Mouse (Mus musculus): ENCODE measurements around the gene Zc3h12a.

Zc3h12a gene

DNA sequence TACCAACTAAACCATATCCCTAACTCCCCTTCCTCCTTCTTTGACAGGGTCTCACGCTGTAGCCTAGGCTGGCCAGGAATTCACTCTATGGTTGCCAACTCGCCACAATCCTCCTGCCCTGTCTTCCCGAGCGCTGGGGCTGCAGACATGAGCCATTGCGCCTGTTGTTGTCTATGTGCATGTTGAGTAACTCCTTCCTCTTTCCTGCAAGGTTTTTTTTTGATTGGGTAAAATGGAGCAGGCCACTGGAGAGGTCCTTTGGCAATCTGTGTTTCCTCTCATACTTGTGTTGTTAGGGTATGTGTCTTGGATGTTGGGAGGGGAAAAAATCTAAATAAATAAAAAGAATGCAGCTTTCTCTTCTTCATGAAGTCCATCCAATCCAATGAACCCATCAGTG is 16.6 kb upstream of the Zc3h12a start:
- DNase-seq = no peak

DNA sequence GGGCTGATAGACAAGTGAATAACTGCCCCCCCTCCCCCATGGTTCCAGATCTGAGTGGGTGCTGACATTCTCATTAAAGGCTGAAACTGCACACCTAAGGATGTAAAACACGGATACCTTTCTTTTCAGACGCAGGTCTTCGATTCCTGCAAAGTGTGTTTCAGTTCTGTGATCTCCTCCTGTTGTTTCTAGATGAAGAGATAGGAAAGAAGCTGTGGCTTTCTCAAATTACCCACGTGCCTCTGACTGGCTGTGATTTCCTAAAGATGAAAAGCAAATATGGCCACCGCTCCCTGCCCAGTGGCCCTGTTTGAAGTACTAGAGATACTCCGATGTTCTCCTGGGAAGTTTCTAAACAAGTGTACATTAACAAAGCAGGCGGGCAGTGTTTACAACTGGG is 10.7 kb upstream of the Zc3h12a start:
- DNase-seq = no peak

DNA sequence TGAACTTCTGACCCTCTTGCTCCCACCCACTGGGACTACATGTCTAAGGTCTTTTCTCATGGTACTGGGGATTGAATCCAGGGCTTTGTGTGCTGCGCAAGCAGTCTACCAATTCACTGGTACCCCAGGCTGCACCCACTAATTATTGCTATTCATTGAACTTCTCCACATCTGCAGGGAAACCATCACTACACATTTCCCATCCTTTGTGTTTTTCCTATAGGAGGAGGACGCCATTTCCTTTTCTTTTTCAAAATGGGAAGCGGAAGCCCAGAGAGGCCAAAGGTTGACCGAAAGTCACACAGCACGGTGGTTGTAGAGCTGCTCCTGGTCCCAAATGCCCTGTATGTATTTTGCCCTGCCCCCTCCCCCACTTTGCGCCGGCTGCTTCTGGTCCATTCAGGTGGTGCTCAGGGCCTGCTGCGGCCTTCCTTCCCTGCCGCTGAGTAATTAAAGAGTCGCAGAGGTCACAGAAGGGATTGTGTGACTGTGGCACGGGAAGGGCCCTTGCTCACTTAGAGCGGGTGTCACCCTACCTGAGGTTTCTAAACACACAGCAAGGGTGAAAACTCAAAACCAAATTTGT is 8.8 kb upstream of the Zc3h12a start:
- no peak for DNase-seq

DNA sequence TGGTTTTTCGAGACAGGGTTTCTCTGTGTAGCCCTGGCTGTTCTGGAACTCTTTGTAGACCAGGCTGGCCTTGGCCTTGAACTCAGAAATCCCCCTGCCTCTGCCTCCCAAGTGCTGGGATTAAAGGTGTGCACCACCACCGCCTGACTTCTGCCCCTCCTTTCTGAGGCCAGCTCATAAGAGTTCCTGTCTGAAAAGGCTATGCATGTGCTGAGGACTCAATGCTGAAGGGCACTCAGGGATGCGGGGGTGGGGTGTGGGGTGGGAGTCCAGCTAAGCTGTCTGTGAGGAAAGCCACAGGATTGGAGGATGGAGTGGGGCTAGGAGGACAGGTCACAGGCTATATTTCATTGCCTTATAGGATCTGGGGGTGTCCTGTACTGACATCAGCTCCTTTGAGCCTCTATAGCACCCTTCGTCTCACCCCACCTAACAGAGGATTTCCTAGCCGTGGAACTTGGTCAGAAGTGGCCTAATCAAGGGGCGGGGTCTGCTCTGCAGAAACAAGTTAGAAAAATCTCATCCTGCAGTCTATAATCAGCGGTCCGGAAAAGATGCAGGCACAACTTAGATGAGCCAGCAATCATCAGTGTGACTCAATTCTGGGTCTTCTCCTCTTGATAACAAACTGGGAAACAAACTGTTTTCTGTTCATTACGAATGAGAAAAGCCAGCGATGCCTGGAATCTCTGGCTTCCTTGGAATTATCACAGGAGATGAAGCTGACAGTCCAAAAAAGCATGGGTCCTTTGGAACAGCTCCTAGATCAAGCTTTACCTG is 7.6 kb upstream of the Zc3h12a start:
- no peak for DNase-seq

DNA sequence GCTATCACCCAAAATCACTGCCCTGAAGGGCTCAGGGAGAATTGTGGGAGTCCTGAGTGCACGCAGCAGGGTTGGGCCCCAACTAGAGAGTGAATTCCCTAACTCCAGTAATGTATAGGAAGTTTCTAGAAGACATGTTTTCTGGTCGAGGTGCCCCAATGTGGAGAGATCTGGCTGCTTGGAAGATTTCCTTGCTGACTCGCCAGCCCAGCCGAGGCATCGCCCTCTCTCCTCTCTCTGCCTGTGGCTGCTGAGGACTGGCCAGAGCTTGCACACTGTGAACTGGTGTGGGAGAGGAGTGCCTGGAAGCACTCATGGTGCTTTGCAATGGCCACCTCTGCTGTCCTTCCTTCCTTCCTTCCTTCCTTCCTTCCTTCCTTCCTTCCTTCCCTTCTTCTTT is 7.0 kb upstream of the Zc3h12a start:
- no peak for DNase-seq

DNA sequence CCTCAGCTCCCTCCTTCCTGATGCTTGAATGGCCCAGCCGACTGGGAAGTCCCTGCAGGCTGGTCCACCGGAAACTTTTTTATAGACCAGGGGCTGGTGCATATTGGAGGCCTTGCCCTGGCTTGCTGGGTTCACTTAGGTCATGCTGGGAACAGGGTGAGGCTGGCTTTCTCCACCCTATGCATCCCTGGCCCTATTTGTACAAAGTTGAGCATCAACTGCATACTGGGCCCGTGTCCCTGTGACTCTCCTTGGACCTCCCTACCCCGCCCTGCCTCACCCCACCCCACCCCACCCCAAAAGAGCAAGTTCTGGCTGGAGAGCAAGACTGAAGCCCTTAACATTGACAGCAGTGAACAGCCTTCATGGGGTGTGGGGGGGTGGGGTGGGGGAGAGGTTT is 6.6 kb upstream of the Zc3h12a start:
- no peak for DNase-seq

DNA sequence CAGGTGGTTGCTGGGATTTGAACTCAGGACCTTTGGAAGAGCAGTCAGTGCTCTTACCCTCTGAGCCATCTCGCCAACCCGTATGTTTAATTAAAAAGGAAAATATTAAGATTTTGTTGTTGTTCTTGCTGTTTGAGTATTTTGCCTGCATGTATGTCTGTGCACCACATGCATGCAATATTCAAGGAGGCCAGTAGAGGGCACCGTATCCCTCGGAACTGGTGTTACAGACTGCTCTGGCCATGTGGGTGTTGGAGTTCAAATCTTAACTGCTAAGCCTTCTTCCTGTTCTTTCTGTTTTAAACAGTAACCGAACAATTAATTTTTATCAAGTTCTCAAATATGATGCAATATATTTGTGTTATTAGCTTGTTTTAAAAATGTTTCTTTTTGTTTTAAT is 4.8 kb upstream of the Zc3h12a start:
- no peak for DNase-seq

DNA sequence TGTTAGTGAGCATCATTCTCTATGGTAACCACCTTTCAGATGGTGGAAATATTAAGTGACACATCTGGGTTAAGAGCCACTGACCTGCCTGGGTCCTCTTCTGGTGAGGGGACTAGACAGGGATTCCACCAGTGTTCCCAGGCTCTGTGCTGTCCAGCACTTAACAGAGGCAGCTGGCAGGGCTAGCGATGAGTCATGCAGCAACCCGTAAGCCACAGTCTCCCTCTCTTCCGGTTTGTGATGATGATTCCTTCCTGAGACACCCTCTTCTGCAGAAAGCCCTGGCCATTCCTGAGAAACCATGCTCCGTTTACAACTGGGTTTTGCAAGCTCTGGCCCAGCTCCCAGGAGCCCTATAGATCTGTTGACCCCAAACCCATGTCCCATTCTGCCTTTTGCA is 3.9 kb upstream of the Zc3h12a start:
- DNase-seq = no peak

DNA sequence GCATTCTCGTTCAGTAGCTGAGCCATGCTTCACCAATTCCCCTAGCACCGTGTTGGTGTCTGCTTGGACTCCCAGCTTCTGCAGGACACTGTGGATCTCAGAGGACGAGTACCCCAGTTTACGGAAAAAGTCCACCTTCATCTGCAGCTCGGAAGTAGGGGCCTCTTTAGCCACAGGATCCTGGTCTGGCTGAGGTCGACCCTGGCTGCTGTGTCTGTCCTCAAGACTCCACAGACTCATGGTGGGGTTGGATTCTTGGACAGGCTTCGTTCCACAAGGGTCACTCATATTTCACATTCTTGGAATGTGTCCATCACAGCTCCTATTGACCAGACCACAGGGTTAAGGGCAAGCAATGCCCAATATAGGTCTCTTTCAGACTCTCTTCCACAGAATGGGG is 879 bp downstream of the Zc3h12a start:
- DNase-seq = no peak

DNA sequence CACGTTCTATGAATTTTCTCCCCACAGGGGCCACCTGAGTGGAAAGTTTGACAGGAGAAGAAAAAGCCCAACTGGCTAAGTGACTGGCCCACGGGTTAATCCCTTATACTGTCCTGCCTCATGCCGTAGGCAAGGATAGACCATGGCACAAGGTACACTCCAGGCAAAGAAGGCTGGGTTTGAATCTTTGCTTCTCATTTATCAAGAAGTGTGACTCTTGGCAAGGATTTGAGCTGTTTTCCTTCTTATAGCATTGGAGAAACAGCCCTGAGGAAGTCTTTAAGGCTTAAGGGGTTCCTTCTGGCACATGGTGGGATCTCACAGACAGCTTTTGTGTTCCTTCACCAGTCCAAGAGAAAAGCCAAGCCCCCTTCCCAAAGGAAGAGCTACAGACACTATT is 1.5 kb downstream of the Zc3h12a start:
- no peak for DNase-seq

DNA sequence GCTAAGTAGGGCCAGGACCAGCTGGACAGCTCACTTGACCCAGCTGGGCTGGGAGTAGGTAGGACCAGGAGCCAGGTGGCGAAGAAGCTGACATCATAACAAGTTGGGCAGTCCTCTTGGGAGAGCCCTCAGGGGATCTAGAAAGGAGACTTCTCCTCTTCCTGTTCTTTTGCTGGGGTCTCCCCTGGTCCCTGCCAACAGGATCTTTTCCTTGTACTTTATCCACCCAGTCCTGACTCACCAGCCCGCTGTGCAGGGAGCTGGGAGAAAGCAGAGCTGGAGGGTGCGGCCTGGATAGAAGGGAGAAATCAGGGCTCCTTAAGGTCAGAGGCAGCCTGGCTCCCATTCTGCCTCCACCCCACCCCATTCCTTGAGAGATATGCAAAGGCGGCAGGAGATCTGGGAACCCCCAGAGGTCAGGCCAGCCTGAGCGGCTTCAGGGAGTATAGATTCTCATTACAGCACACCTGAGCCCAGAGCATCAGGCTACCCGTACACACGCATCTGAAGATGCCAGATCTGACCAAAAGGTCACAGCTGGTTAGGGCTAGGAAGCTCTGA is 2.2 kb downstream of the Zc3h12a start:
- no peak for DNase-seq

DNA sequence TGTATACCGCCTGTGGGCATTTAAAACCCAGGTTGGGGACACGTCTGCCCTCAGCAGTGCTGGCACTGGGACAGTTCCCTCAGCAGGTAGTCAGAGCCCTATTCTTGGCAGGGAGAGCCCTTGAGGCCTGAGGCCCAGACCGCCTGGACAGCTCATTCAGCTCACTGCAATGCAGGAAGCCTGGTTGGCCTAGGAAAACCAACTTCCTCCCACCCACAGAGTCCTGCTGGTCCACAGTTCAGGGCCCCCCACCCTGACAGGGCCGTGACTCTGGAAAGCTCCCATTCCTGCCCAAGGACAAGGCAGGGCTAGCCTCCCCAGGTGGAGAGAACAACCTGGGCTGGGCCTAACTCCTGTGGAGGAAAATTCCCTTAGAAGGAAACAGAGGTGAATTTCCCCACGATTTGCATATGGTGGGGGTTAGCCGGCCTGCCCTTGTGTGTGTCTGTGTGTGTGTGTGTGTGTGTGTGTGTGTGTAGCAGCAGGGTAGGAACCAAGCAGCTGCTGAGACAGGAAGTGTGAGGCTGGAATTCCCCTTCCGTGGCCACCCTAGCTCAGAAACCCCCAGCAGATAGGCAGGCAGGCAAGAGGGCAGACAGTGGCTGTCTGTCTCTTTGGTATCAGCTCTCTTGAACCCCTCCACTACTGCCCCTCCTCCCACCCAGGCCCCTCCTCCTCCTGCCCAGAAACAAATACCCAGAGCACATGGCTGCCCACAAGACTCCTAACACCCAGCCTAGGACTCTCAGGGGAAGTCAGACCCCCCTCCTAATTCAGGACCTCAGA is 3.0 kb downstream of the Zc3h12a start:
- peak; percentile 67 for DNase-seq

DNA sequence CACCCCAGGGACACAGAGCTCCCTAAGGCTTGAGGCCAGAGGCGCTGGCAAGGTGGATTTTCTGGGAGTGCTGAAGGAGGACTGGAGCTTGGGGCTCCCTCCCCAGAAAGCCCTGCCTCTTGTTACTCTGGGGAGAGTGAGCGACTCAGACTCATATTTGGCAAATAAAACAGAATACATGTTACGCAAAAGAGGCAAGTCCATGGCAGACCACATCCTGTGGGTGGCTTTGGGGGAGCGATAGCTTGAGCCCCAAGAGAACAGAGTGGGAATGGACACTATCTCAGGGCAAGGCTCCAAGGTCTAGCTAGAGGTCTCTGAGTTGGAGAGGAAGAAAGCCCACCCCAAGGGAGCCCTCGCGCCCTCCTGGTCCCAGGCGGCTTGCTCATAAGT is 4.4 kb downstream of the Zc3h12a start:
- DNase-seq = peak; percentile 57

DNA sequence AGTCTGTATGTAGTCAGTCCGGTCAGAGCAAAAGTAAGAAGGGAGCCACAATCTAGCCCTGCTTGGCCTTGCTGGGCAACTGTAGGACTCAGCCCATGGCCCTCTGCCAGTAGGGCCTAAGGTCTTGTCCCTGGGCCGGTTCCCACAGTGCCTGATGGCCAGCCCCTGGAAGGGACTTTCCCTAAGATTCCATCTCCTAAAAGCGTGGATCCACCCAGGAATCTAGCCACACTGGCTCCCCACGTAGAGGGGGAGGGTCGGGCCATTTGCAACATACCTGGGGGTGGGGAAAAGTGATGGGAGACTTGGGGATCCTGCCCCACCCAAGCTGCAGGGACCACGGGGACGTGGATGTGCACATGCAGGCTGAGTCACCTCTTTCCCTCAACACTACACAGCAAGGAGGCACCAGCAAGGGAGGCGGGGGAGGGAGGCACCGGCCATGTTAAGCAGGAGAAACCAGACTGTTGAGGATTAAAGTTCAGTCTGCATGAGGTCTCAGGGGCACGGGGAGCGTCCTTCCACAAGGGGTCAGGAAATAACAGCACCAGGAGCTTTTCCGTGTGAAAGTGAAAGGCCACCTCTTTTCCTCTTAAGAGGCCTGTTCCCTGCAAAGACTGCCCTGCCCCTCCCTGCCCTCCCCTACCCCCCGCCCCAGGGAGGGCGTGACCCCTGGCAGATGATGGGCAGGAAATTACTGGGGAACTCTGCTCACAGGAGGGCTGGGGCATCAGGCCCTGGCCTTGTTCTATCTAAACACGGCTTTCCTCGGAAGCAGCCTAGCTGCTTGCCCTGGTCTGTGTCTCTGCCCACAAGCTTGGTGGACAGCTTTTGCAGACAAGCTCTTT is 5.0 kb downstream of the Zc3h12a start:
- peak; percentile 84 for DNase-seq

DNA sequence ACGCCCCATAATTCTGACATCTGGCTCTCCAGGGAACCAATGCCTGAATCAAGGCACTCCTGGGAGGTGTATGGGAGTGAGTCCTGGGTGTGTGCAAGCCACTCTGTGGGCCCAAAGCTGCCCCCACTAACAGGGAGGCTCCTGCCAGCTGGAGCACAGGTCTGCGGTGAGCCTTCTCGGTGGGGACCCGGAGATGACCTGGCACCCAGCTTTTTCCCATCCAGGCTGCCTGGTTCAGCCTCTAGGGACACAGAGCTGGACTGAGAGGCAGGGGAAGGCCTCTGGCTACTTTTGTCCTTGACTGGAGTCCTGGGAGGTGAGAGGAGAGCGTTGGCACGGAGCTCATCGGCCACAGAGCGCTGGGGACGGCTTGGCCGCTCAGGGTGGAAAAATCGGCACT is 7.9 kb downstream of the Zc3h12a start:
- no peak for DNase-seq

DNA sequence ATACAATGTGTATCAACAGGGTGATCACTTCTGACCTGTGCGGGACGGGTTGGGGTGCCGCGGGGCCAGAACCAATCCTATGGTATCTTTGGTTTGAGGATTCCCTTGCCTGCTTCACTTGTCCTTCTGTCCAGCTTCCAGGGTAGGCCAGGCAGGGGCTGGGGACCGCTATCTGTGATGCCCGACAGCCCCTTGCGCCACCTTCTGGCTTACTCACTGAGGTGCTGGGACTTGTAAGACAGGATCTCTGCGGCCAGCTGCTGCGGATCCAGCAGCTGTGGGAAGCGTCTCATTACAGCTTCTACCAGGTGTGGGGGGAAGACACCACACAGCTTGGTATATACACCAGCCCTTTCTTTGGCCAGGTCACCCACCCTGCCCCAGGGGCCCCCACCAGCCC is 8.6 kb downstream of the Zc3h12a start:
- no peak for DNase-seq

DNA sequence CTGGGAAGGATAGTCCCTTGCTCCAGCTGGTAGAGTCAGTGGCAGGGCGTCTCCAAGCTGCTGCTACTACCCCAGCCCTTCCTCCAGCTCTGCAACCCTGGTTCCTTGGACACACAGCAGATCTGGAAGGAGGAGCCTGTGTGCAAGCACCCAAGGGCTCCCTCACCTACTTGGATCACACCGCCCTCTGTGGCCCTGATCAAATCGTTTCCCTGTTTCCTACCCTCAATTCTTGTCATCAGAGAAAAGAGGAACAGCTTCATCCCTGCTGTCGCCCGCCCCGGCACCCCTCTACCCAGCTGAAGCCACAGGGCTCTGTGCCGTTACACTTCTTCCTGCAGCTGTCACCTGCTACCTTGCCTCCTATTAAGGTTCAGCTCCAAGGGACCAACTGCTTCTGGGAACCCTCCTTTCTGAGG is 9.7 kb downstream of the Zc3h12a start:
- DNase-seq = no peak

DNA sequence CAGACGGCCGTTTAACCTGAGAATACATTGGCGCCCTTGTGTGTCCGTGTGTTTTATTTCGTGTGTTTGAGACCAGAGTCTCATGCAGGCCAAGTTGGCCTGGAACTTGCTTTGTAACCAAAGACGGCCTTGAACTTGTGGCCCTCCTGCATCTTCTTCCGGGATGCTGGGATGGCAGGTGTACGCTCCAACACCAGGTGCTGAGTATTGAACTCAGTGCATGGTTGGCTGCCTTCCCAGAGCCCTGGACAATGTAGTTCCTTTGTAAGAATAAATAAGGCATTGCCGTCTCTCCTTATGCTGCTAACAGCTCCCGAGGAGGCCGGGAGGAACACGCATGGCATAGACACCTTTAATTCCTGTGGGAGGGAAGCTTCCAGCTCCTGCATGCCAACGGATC is 10.7 kb downstream of the Zc3h12a start:
- DNase-seq = no peak

DNA sequence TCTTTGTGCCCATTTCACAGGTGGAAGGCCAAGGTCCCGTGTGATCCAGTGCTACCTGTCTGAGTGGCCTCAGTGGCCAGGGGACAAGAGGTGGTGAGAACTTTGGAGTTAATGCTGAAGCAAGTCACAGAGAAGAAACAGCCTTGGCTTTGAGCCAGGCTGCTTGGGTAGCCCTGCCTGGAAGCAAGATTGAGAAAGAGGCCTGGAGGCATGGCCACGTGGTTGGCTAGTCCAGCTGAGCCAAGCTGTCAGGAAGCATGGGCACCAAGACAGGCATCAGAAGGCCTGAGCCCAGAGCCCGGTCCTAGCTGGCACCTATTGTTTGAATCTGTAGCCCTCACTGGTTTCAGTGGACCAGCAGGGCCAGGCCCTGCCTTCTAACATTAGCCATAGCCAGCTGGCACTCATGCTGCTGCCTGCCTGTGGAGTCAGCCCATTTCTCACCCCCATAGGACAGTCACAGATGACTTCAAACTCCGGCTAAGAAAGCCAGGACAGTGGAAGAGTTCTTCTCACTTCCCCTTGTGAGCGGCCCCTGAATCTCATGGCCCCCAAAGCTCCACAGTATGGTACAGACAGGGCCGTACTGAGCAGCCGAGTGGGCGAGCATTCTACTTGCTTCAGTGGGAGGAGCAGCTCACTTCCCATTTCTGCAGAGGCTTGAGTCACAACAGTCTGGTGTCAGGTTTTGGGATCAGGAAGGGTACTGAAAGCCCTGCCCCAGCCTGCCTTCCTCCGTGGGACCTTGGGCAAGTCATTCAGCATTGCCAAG is 11.4 kb downstream of the Zc3h12a start:
- DNase-seq = peak; percentile 87

DNA sequence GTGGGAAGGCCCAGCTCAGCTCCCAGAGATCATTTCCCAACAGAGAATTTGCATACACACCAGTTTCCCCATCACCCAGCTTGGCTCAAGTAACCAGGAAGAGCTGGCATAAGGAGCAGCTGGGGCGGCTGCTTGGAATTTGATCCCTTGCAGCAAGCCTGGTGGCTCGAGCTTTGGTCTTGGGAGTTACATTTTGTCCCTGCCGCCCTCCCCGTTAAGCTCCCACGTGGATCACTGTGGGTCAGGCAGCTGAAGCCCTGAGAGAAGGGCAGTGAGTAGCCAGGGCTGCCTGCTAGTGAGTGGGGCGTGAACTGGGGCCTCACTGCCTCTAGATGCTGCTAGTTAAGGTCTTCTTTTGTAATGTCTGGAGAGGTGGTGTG is 11.9 kb downstream of the Zc3h12a start:
- peak; percentile 88 for DNase-seq

DNA sequence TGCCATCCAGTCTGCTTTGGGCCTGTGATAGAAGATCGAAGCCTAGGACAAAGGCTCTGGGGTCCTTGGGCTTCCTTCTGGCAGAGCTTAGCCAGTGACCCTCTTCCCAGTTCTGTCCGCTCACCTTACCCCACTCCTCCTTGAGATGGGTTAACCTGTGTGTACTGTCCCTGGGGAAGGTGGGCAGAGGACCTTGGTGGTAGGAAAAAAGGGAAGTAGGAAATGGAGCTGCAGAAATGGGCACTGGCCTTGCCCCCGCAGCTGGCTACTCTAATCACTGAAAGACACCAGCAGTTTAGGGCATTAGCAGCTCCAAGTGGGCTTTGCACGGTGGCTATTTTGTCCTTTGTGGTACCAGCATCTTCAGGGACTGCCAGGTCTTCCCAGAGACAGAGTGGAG is 12.6 kb downstream of the Zc3h12a start:
- no peak for DNase-seq

DNA sequence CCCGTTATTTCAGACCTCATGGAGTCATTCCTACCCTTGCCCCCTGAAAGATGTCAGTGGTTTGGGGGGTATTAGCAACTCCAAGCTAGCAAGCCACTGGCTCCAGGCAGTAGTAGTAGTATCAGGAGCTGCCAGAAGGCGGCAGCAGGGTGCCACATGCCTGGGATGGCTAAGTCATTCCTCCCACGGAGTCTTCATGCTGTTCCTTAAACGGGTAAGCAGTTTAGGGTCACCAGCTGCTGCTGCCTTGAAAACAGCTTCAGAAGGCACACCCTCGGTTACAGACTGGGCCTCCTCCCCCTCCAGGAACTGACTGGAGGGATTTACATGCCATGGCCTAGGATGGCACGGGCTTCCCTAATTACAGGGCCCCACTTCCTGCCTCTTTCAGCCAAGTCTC is 13.0 kb downstream of the Zc3h12a start:
- peak; percentile 77 for DNase-seq
